Mouse (Mus musculus) lung, embryonic 15.5 days (tissue): ENCODE measurements around the gene 2210418O10Rik. TPM values are rescaled to one million over a fixed set of nuclear protein-coding genes. Genes with fewer than 3 reads are reported as not detected.
"Not testable (repeated sequence)": the region's sequence is repeated elsewhere in the genome, so short reads cannot be mapped to it uniquely, and the experiment has no call there.

ENCODE experiments used
- ATAC-seq: fragments of 200-750 bp; cut with Nextera tagmentation; 2 replicates; pipeline ENCODE4 v1.8.0; 2017; ENCODE audit warnings: moderate number of reproducible peaks, borderline replicate concordance; ENCODE audit not compliant: low FRiP score, low TSS enrichment; ENCODE audit errors: extremely low read depth
- H3K27ac ChIP-seq: fragments of 300-500 bp; sonication (generic); 2 replicates; pipeline ENCODE4 v1.5.1; 2015; ENCODE audit warnings: moderate library complexity, mild to moderate bottlenecking, inconsistent platforms
- H3K27me3 ChIP-seq: fragments of 300-500 bp; sonication (generic); 2 replicates; pipeline ENCODE4 v1.6.1; 2015; ENCODE audit warnings: inconsistent platforms
- H3K36me3 ChIP-seq: fragments of 300-500 bp; sonication (generic); 2 replicates; pipeline ENCODE4 v1.6.1; 2015; ENCODE audit warnings: inconsistent platforms
- H3K4me1 ChIP-seq: fragments of 300-500 bp; sonication (generic); 2 replicates; pipeline ENCODE4 v1.6.1; 2015; ENCODE audit warnings: inconsistent platforms
- H3K4me2 ChIP-seq: fragments of 300-500 bp; sonication (generic); 2 replicates; pipeline ENCODE4 v1.6.1; 2015; ENCODE audit warnings: inconsistent platforms, mild to moderate bottlenecking, moderate library complexity
- H3K4me3 ChIP-seq: fragments of 300-500 bp; sonication (generic); 2 replicates; pipeline ENCODE4 v1.5.1; 2015; ENCODE audit warnings: mild to moderate bottlenecking, inconsistent platforms
- H3K9ac ChIP-seq: fragments of 300-500 bp; sonication (generic); 2 replicates; pipeline ENCODE4 v1.6.1; 2015; ENCODE audit warnings: inconsistent platforms
- H3K9me3 ChIP-seq: fragments of 300-500 bp; sonication (generic); 2 replicates; pipeline ENCODE4 v1.6.1; 2016; ENCODE audit warnings: inconsistent platforms
- WGBS: fragments of 180-500 bp; shearing (Covaris S2); methylation state at CpG from one replicate; pipeline ENCODE4 v1.1.7; 2015; 5-methylcytosine and 5-hydroxymethylcytosine counted together
- polyA plus RNA-seq: library from polyadenylated mRNA; unstranded; fragments of >200 nt; fragmentation: Nextera tagmentation; extraction: Ambion mirVana; gene quantifications from 2 replicates; pipeline ENCODE4 v1.2.1, GENCODE M21; 2015

Gene 2210418O10Rik
- 10.9 and 17.0 TPM in 2 replicates for polyA plus RNA-seq

DNA sequence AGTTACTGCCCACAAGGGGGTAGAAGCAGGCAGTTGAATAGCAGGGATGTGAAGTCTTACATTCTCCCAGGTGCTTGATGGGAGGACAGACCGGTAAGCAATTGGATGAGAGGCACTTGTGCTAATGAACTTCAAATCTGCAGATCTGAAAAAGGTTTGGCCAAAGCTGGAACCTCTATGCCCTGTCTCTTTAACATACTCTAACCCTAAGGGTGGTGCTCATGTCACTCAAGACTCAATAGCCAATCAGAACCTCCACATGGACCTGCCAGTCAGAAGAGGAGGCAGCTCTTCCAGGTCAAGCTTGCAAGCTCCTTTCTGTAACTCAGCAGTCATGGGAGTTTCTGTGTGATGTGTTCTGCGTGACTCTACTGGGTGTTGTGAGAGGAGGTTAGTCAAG, at the start of gene 2210418O10Rik:
2210418O10Rik (plus strand) TSS at position 301 of the 400 bp plus-strand sequence.
- ATAC-seq, H3K4me2 ChIP-seq, H3K9ac ChIP-seq, H3K4me1 ChIP-seq, H3K27me3 ChIP-seq, H3K9me3 ChIP-seq, H3K4me3 ChIP-seq, H3K36me3 ChIP-seq, H3K27ac ChIP-seq: not testable (repeated sequence)
- no CpG with 5 or more reads among the region's 2 CpGs for WGBS

DNA sequence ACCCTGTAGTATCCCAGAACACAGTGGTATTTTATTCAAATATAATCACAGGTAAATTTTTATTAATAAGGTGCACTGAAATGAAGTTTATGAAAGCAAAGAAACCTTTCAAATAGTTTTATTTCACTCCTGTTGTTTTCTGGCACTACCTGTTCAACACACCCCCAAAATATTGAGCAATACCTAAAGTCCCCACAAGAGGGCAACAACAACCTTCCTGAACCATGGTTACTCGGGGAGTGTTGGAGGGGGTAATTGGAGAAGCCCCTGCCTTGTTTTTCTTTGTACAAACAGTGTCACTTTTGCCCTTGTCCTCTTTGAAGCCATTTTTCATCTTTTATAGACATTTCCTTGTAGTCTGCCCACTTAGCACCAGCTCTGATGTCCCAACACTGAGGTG, 22.1 kb downstream of the 2210418O10Rik start:
- no CpG with 5 or more reads among the region's 1 CpGs for WGBS
- ATAC-seq = not testable (repeated sequence)

More for the DNA sequence above, 22.1 kb downstream of the 2210418O10Rik start:
- not testable (repeated sequence) for H3K27ac ChIP-seq, H3K9ac ChIP-seq, H3K4me1 ChIP-seq, H3K4me3 ChIP-seq, H3K27me3 ChIP-seq, H3K4me2 ChIP-seq, H3K9me3 ChIP-seq, H3K36me3 ChIP-seq

Other genes starting within 250 kb of the 2210418O10Rik start
- 1.8 and 4.6 TPM in 2 replicates for gene Gm2004, start 76.7 kb upstream of the 2210418O10Rik start, polyA plus RNA-seq
- gene Gm11009, start 92.9 kb downstream of the 2210418O10Rik start, polyA plus RNA-seq = not detected in 2 replicates
- gene Gm14435, start 197.0 kb downstream of the 2210418O10Rik start, polyA plus RNA-seq = 13.6 and 15.1 TPM in 2 replicates